In the genomic region with DNA sequence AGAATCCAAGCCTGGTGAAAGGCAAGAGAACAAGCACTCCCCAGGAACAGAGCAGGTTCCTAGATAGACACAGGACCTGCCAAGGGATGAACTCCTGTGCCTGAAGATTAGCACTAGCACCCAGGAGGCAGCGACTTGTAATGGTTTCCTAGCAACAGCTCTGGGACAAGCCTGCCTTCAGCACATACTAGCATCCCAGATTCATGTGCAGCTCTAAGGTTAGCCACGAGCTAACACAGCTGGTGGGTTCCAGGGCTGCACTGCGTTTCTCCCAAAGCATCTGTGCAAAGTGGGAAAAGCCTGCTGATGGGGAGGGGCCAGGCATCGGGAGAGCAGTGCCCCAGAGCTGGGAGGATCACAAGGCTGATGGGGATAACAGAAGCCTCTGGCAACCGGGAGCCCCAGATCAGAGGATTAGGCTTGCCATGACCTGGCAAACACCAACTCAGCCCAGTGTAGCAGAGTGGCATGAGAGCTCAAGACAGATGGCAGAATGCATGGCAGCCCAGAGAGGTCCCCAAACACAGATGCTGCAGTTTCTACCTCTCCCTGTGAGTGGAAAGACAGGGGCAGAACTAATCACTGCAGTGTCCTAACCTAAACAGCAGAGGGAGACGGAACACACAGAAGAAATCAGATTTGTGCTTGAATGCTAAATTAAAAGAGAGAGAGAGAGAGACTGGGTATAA, we compare ENCODE assay signal across 11 mouse cellular contexts.
DNase-seq lines count a peak whose midpoint lies in the region; ATAC-seq lines count a peak whose summit lies in the region.
"Had no signal": no experiment of that assay in that cellular context is flagged by ENCODE, and none has a peak within 500 bp of the region (broad histone marks: within the 10 kb centered on the region; RNA-seq: fewer than 3 reads in every experiment).

No protein-coding gene starts in this region.

- DNase-seq in cerebellum, postnatal 10 days: peak; percentile 60 to 65
- DNase-seq in kidney, adult 9 months: peak; percentile 26
- no peak for DNase-seq in kidney, postnatal 25 days
- DNase-seq in retina, adult 2 months (ENCODE audit: low read depth, low spot score): peak; percentile 23
- no peak for DNase-seq in retina, embryonic 14.5 days (ENCODE audit: low spot score)
- peak; percentile 32 for DNase-seq in retina, postnatal 7 days (ENCODE audit: low read depth, low spot score)
- no peak for DNase-seq in urinary bladder, postnatal 10 days (ENCODE audit: low spot score)
- DNase-seq: lung, postnatal 4 days; thymus, postnatal 4 days had no signal

- ATAC-seq in cerebellum, adult (ENCODE audit: insufficient number of reproducible peaks, low FRiP score, low TSS enrichment): no peak
- ATAC-seq: inflammation-experienced regulatory T-cells, adult 6 months had no signal

Comparison
In these comparisons a context has a peak if more than half of its experiments do, and no peak if none do; other contexts are left out.
1. DNase-seq: peak in cerebellum, postnatal 10 days (2 of 2), kidney, adult 9 months (single experiment), retina, adult 2 months (single experiment) and retina, postnatal 7 days (single experiment); none in kidney, postnatal 25 days (0 of 2), retina, embryonic 14.5 days (single experiment) and urinary bladder, postnatal 10 days (single experiment).